Mouse (Mus musculus) small intestine, adult 2 months (tissue): Measurements from ENCODE around the gene Pold1.

Source experiments
- CTCF ChIP-seq: fragments of 200-500 bp; IDR thresholded peaks from 2 replicates; pipeline ENCODE4 v1.5.1; 2012; ENCODE audit warnings: low read depth, mild to moderate bottlenecking, control low read depth, inconsistent platforms, low read length, moderate library complexity, mixed read lengths; ENCODE audit not compliant: insufficient replicate concordance, insufficient read length; ENCODE audit errors: extremely low read depth
- POLR2A ChIP-seq: fragments of 200-500 bp; IDR thresholded peaks from 2 replicates; pipeline ENCODE4 v1.6.1; 2012; ENCODE audit warnings: low read depth, mild to moderate bottlenecking, control low read depth, inconsistent platforms, low read length, moderate library complexity

DNA sequence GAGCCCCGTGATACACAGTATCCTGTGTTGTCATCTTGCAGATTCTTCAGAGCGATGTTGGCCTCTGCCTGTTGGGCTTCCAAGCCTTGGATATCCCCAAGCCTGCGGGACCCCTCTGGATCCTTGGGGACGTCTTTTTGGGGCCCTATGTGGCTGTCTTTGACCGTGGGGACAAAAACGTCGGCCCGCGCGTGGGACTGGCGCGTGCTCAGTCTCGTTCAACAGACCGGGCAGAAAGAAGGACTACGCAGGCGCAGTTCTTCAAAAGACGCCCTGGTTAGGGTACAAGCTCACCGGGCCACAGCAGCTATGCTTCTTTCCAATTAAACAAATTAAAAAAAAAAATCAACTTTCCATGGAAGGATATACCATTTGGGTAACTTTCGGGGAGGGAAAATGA lies 37.9 kb upstream of the Pold1 start:
- TF ChIP-seq POLR2A = no peak
- TF ChIP-seq CTCF = no peak
